Mouse (Mus musculus) testis, adult 2 months (tissue): ENCODE measurements around the gene Spen. TPM values are rescaled to one million over a fixed set of nuclear protein-coding genes. Genes with fewer than 3 reads are reported as not detected.
A peak's percentile ranks its signal among the peaks of the same experiment; 100 is the strongest.

Experiments
- H3K27ac ChIP-seq: fragments of 200-500 bp; 2 replicates; pipeline ENCODE4 v1.5.1; 2012; ENCODE audit warnings: low read depth, low read length; ENCODE audit not compliant: control insufficient read depth, insufficient read depth
- H3K27me3 ChIP-seq: fragments of 200-500 bp; 2 replicates; pipeline ENCODE4 v1.6.1; 2012; ENCODE audit warnings: mild to moderate bottlenecking, low read length, moderate library complexity; ENCODE audit not compliant: control insufficient read depth, insufficient read depth
- H3K36me3 ChIP-seq: fragments of 200-500 bp; 2 replicates; pipeline ENCODE4 v1.6.1; 2012; ENCODE audit warnings: mild to moderate bottlenecking, low read length; ENCODE audit not compliant: control insufficient read depth, insufficient read depth
- H3K4me1 ChIP-seq: fragments of 200-500 bp; 2 replicates; pipeline ENCODE4 v1.6.1; 2012; ENCODE audit warnings: low read length; ENCODE audit not compliant: control insufficient read depth, insufficient read depth
- H3K4me3 ChIP-seq: fragments of 200-500 bp; 2 replicates; pipeline ENCODE4 v1.5.1; 2012; ENCODE audit warnings: low read depth, mild to moderate bottlenecking, low read length, moderate library complexity, mixed read lengths; ENCODE audit not compliant: control insufficient read depth
- CTCF ChIP-seq: fragments of 200-500 bp; IDR thresholded peaks from 2 replicates; pipeline ENCODE4 v1.5.1; 2012; ENCODE audit warnings: low read depth, mild to moderate bottlenecking, inconsistent platforms, low read length, moderate library complexity; ENCODE audit not compliant: control insufficient read depth, insufficient read depth, insufficient replicate concordance
- POLR2A ChIP-seq: fragments of 200-500 bp; IDR thresholded peaks from 2 replicates; pipeline ENCODE4 v1.6.1; 2012; ENCODE audit warnings: low read depth, mild to moderate bottlenecking, inconsistent platforms, low read length, moderate library complexity; ENCODE audit not compliant: control insufficient read depth
- polyA plus RNA-seq: library from polyadenylated mRNA; depleted of rRNA; stranded (reverse); fragments of >200 nt; gene quantifications from 2 replicates; pipeline ENCODE4 v1.2.3, GENCODE M21; 2012

The Spen gene
- polyA plus RNA-seq, 1 experiment = 16.9 TPM

DNA sequence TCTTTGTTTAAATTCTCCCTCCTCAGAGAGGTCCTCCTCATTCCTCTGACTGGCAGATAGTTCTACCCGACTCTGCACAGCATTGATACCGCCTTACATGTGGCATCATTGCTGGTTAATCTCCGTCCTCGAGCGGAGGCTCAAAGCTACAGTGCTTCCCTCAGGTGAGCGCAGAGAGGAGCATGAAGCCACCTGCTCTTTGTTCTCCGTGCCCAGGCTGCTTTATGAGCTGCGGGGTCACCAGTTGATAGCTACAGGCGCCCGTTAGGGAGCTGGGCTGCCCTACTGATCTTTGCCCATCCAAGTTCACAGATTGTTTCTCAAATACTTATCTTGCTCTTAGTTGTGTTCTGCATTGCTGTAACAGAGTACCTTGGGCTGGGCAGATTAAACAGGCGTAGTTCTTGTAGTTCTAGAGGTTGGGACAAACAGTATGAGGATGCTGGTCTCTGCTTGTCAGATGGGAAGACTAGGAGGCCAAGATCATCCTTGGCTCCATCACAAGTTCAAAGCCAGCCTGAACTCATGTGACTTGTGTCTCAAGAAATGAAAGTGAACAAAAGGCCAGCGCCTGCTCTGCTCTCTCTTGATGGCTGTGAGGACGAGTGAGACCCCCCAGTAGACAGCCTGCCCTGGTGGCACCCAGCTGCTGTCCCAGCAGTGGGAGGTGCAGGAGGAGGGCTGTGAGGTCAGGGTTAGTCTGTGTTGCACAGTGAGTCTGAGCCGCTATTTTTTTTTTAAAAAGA, 82.0 kb downstream of the Spen start:
- TF ChIP-seq POLR2A (no peak), CTCF (no peak)

DNA sequence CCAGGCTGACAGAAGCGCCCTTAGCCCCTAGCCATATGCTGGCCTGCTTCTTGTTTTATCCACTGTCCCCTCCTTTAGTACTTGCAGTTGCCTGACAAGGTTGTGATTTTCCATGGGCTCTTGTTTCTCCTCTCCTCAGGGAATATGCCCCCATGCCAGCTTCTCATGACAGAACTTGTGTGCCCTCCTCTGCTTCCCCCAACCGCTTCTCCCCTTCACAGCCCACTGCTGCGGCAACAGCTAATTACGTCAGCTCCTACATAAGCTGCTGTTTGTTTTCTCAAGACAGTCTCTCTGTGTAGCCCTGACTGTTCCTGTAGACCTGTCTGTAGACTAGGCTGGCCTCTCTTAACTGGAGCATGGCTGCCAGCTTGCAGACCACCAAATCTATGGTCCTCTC, 82.9 kb downstream of the Spen start:
- Histone ChIP-seq H3K36me3 (no peaks in the 10 kb centered on the region), H3K4me3 (no peak overlapping the region), H3K4me1 (no peaks in the 10 kb centered on the region), H3K27ac (no peak overlapping the region), H3K27me3 (no peaks in the 10 kb centered on the region)
- no peak for TF ChIP-seq POLR2A
- no peak for TF ChIP-seq CTCF

More for the DNA sequence above, 82.0 kb downstream of the Spen start:
- Histone ChIP-seq H3K36me3 (no peaks in the 10 kb centered on the region), H3K27me3 (no peaks in the 10 kb centered on the region), H3K4me3 (no peak overlapping the region), H3K4me1 (no peaks in the 10 kb centered on the region), H3K27ac (no peak overlapping the region)

DNA sequence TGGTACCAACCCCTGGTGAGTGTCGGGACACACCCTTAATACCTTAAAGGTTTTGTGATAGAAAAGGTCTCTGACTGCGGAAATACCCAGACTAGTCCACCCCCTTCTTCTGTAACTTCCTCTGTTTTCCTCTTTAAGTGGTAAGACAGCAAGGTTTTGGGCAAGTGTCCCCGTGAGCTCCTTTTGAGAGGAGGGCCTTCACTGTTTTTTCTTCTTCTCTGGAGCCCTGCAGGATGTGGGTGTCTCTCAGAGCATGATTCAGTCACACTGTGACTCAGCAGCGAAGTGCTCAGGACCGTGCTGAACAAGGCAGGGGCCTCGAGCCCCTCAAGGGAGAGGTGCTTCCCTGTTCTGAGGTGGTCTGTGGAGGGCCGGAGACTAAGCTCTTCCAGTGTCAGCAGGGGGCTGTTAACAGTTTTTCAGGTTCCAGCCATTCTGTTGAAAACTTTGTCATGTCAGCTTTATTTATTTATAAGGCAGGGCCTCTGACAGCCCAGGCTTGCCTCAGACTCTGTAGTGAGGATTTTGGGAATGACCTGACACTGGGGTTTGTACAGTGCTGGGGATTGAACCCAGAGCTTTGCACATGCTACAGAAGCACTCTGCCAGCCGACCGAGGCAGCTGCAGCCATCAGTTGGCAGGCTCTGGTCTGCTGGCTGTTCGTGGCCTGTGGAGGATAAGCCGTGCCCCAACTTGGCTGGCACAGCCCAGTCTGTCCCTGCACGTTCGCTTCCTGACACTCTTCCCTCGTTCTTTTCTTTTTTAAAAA, 83.6 kb downstream of the Spen start:
- no peaks in the 10 kb centered on the region for H3K36me3 ChIP-seq
- no peaks in the 10 kb centered on the region for H3K4me1 ChIP-seq
- H3K4me3 ChIP-seq = no peak overlapping the region
- H3K27me3 ChIP-seq = no peaks in the 10 kb centered on the region
- no peak overlapping the region for H3K27ac ChIP-seq
- TF ChIP-seq CTCF (no peak), POLR2A (no peak)

DNA sequence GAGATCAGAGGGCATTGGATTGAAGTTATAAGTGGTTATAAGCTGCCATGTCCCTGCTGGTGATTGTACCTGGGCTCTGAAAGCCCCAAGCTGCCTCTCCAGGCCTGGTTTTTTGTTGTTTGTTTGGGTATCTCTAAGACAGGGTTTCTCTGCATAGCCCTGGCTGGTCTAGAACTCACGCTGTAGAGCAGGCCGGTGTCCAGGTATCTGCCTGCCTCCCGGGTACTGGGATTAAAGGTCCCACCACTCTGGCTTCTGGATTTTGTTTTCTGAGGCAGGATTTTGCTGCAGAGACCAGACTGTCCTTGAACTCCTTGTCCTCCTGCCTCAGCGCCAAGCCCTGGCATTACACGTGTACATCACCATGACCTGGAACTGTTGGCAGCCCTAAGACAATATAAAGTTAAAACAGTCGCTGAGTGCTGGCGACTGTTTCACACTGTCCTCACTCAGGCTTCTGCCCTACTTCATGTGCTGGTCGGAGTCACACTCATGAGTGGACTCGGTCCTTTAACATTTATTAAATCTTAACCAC, 86.4 kb downstream of the Spen start:
- Histone ChIP-seq H3K27ac (no peak overlapping the region), H3K4me1 (no peaks in the 10 kb centered on the region), H3K27me3 (no peaks in the 10 kb centered on the region), H3K4me3 (no peak overlapping the region), H3K36me3 (no peaks in the 10 kb centered on the region)
- TF ChIP-seq POLR2A (no peak), CTCF (no peak)

DNA sequence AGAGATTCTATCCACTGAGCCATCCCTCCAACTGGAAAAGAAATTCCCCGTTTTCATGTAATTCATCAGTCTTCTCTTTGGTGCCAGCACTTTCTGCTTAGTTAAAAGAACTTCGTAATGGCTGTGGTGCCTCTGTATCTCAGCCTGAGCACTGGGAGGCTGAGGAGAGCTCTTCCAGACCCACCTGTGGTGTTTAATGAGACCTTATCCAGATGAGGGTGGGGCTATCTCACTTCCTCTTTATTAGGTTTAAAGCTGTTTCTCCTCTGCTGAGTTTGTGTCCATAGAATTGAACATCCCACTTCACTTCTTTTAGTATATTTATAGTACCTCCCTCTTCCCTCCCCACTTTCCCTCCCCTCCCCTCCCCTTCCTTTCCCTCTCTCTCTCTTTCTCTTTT, 87.1 kb downstream of the Spen start:
- H3K4me3 ChIP-seq = no peak overlapping the region
- TF ChIP-seq POLR2A (no peak), CTCF (no peak)
- H3K36me3 ChIP-seq = no peaks in the 10 kb centered on the region
- H3K27ac ChIP-seq = no peak overlapping the region
- H3K27me3 ChIP-seq = no peaks in the 10 kb centered on the region
- H3K4me1 ChIP-seq = no peaks in the 10 kb centered on the region

DNA sequence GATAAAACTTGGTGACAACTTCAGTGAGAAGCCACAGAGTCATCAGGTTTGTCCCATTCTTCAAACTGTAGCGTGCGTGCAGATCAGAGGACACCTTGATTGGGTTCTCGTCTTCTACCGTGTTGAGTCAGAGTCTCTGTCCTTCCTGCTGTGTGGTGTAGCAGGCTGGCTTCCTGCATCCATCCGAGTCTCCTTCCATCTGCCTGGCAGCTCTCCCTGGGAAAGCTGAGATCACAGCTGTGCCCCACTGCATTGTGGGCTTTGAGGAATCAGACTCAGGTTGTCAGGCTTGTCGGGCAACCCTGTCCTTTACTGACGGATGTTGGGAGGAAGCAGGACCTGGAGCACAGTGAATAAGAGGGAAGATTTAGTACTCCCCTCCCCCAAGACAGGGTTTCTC, 92.2 kb downstream of the Spen start:
- Histone ChIP-seq H3K36me3 (no peaks in the 10 kb centered on the region), H3K27me3 (no peaks in the 10 kb centered on the region), H3K27ac (no peak overlapping the region), H3K4me1 (peaks cover 8% of the 10 kb centered on the region), H3K4me3 (no peak overlapping the region)
- TF ChIP-seq POLR2A (no peak), CTCF (no peak)

DNA sequence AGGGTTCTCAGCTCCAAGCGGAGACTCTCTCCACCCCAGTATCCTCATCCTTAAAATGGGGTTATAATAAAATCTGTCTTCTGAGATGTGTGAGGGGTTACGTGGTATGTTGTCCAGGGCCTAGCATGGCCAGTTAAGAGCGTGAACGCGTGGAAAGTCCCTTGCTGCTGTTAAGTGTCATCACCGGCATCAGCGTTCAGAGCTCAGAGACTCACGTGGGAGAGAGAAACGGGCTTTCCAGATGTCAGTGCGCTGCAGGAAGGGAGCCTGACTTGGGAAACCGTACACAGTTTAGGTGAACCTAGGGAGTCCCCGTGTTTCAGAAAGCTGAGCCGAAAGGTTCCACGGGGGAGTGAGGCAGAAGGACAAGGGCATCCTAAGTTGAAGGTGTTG, 93.1 kb downstream of the Spen start:
- Histone ChIP-seq H3K27me3 (no peaks in the 10 kb centered on the region), H3K36me3 (no peaks in the 10 kb centered on the region), H3K4me1 (peaks cover 8% of the 10 kb centered on the region), H3K27ac (no peak overlapping the region), H3K4me3 (peak overlapping the region; percentile 96)
- TF ChIP-seq POLR2A (no peak), CTCF (no peak)
